Mouse (Mus musculus): Measurements from ENCODE around the gene Foxn4. TPM values are rescaled to one million over a fixed set of nuclear protein-coding genes. Genes with fewer than 3 reads are reported as not detected.

Foxn4 gene
- total RNA-seq, 2 experiments from 2014 or later = not detected

Other genes starting within 250 kb of the Foxn4 start
- 10 to 100 TPM; 25.3 to 32.8 TPM for gene Usp30, start 208.3 kb downstream of the Foxn4 start, total RNA-seq (2021)
- 100 to 1,000 TPM; 134 to 141 TPM for gene Svop, start 182.2 kb downstream of the Foxn4 start, total RNA-seq (2021)
- 1 to 10 TPM; 4.1 to 5.5 TPM for gene Alkbh2, start 145.6 kb downstream of the Foxn4 start, total RNA-seq (2021)
- gene Ung, start 143.4 kb downstream of the Foxn4 start, total RNA-seq (2021) = 1 to 10 TPM; 4.3 to 5.4 TPM
- 1 to 10 TPM; 4.9 to 5.5 TPM for gene Acacb, start 127.3 kb downstream of the Foxn4 start, total RNA-seq (2021)
- under 1 TPM; 0.62 to 0.67 TPM for gene Myo1h, start 15.4 kb upstream of the Foxn4 start, total RNA-seq (2021)
- gene Kctd10, start 106.7 kb upstream of the Foxn4 start, total RNA-seq (2021) = 10 to 100 TPM; 45.1 to 45.9 TPM
- 10 to 100 TPM; 69.1 to 83.7 TPM for gene Ube3b, start 106.8 kb upstream of the Foxn4 start, total RNA-seq (2021)
- gene Mmab, start 170.3 kb upstream of the Foxn4 start, total RNA-seq (2021) = 10 to 100 TPM; 22.0 to 24.4 TPM
- gene Mvk, start 170.5 kb upstream of the Foxn4 start, total RNA-seq (2021) = 10 to 100 TPM; 52.6 to 54.6 TPM